Mouse (Mus musculus) left cerebral cortex, postnatal 36 days (tissue): ENCODE results near the gene Ddx50. TPM values are rescaled to one million over a fixed set of nuclear protein-coding genes. Genes with fewer than 3 reads are reported as not detected.
"Not testable (repeated sequence)": the region's sequence is repeated elsewhere in the genome, so short reads cannot be mapped to it uniquely, and the experiment has no call there.

Source experiments
- DNase-seq, 2 experiments: peaks; one replicate each; pipeline ENCODE4 v3.0.0; 2021 to 2022; ENCODE audit warnings: low spot score in 2 of 2, mixed read lengths in 1 of 2
- intact Hi-C: fragments of 180-260 bp; cut with DNase I; formaldehyde crosslinking; loops from one replicate; pipeline ENCODE4 v1.15.1; 2025
- total RNA-seq, 2 experiments: library from RNA; stranded (reverse); gene quantifications; 2 replicates each; pipeline ENCODE4 v1.2.3; 2021

Gene Ddx50
- total RNA-seq, 2 experiments from 2014 or later: 75.9 to 96.3 TPM

GRCm38 (mm10) chr10:62602177-62603040 is 48.6 kb downstream of the Ddx50 start, which contains the start of gene Ddx21:
Gene Ddx21, minus strand, starts transcription at chr10:62602281.
- intact Hi-C loops: no loop called here
- peak; percentile 91 to 92 for DNase-seq

- no peak for DNase-seq
- intact Hi-C loops: no loop called here
Observed at GRCm38 (mm10) chr10:62601833-62602176, 49.2 kb downstream of the Ddx50 start.

- DNase-seq: no peak
- intact Hi-C loops: no loop called here
Observed at GRCm38 (mm10) chr10:62601053-62601791, 49.8 kb downstream of the Ddx50 start.

DNA sequence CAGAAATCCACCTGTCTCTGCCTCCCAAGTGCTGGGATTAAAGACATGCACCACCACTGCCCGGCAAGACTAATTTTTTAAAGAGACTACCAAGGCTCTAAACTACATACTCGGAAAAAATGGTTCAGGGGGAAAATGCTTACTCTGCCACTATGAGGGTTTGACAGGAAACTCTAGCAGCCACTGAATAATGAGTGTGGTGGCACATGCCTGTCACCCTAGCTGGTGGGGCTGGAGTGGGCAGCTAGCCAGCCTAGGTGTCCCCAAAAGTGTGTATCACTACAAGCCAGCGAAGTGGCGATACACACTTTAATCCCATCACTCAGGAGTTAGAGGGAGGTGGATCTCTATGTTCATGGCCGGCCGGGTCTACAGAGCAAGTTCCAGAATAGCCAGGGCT is 51.0 kb downstream of the Ddx50 start:
- intact Hi-C loops: no loop called here

GRCm38 (mm10) chr10:62599311-62599710 is 51.7 kb downstream of the Ddx50 start:
- intact Hi-C loops, DNase-seq: not testable (repeated sequence)

More for the DNA sequence above, 51.0 kb downstream of the Ddx50 start:
- DNase-seq: no peak

- intact Hi-C loops: no loop called here
- no peak for DNase-seq
Observed at GRCm38 (mm10) chr10:62592496-62592895, 58.5 kb downstream of the Ddx50 start.

DNA sequence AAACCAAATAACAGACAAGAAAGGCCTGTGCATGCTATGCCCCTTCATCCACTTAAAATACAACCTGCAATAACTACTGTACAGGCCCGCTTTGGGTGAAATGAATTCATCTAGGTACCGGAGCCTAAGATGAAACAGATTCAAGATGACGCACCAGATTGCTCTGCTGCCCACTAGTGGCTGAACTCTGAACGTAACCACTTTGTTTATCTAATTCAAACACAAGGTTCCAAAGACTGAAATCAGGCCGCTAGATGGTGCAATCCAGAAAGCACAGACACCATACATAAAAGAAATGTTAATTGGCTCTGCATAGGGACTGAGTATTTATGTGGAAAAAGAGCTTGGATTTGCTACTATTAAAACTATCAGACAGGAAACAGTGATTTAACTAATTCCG is 60.8 kb downstream of the Ddx50 start:
- intact Hi-C loops: no loop called here

GRCm38 (mm10) chr10:62588616-62589015 is 62.4 kb downstream of the Ddx50 start:
- intact Hi-C loops: no loop called here
- no peak for DNase-seq

More for the DNA sequence above, 60.8 kb downstream of the Ddx50 start:
- DNase-seq: peak; percentile 78 to 88

- intact Hi-C loops: no loop called here
- no peak for DNase-seq
Observed at GRCm38 (mm10) chr10:62583245-62583644, 67.8 kb downstream of the Ddx50 start.

GRCm38 (mm10) chr10:62582701-62583100 is 68.3 kb downstream of the Ddx50 start:
- intact Hi-C loops: no loop called here
- DNase-seq: no peak

DNA sequence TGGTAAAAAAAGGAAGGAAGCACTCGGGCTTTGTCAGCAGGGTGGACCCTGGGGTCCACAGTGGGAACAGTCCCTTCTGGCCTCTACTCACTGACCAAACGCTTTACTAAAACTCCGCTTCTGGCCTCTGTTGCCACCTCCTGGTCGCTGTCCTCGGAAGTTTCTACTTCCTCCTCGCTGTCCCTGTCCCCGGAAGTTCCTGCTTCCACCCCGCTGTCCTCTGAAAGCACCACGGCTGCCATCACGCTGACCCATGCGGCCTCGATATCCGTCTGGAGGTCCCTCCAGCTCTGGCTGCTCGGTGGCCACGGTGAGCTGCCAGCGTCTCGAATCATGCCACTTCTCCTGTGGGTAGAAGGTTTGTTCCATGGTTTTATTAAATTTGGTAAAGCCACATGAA is 68.8 kb downstream of the Ddx50 start:
- intact Hi-C loops: no loop called here
- DNase-seq: no peak

DNA sequence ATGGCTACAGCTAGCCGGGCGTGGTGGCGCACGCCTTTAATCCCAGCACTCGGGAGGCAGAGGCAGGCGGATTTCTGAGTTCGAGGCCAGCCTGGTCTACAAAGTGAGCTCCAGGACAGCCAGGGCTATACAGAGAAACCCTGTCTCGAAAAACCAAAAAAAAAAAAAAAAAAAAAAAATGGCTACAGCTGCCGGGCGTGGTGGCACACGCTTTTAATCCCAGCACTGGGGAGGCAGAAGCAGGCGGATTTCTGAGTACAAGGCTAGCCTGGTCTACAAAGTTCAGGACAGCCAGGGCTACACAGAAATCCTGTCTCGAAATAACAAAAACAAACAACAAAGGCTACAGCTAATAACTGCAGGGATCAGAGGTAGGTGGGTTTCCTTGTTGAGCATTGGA is 71.9 kb downstream of the Ddx50 start:
- intact Hi-C loops, DNase-seq: not testable (repeated sequence)

DNA sequence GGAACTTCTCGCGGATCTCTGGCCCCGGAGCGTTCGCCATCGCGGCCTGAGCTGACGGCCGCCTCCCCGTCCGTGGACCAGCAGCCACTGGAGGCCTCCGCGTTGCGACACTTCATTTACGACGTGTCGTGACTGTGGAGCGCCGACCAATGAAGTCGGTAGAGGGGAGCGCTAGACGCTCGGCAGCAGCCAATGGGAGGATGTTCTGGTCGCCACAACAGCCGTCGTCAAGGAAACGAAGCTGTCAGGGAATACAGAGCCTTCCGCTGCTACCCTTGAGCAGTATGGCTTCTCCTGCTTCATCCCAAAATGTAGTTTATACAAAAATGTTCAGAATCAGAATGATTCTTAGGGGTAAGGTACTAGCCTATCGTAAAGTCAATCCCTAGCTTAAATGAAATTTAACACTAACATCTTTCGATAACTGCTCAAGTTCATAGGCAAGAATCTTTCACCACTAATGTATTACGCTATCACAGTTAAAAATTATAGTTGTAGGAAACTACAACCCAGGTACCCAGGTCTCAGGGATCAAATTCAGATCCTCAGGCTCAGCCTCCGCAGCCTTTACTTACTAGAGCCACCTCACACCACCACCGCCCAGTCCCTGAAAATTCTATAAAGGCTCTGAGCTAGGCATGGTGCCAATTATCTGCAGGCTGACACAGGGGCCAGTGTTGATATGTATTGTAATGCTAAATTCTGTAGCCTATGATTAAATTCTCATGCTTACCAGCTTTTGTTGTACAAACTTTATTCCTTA is 72.5 kb downstream of the Ddx50 start, which contains the start of gene Kif1bp:
Kif1bp (minus strand) TSS at position 120 of the 763 bp plus-strand sequence.
- peak; percentile 96 to 97 for DNase-seq
- intact Hi-C loops: no loop called here

DNA sequence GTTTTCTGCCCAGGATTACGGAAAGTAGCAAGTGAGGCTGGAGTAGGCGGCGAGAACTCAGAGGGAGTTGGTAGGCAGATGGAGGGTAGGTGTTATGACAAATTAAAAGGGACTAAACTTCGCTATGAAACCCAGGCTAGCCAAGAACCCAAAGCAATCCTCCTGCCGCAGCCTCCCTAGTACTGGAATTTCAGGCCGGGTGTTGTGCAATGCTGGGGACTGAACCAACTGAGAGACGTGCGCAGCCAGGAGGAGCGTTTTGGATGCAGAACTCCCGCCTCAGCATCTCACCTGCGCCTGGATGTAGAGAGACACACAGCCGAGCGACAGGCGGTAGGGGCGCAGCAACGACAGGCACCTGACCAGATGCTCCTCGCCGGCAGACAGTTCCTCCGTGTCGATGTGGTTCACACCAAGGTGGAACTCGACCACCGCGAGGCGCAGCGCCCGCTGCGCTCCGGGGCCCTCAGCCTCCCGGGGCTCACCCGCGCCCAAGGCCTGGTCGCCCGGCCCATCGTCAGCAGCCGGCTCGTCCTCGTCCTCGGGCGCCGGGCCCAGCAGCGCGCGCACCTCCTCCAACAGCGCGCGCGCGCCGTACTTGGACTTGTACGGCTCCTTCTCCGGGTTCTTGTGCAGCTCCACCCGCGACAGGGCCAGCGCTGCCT is 73.2 kb downstream of the Ddx50 start:
- intact Hi-C loops: no loop called here
- DNase-seq: peak in 1 of 2 experiments; percentile 59

- intact Hi-C loops: no loop called here
- DNase-seq: no peak
Observed at GRCm38 (mm10) chr10:62575001-62575400, 76.0 kb downstream of the Ddx50 start.

DNA sequence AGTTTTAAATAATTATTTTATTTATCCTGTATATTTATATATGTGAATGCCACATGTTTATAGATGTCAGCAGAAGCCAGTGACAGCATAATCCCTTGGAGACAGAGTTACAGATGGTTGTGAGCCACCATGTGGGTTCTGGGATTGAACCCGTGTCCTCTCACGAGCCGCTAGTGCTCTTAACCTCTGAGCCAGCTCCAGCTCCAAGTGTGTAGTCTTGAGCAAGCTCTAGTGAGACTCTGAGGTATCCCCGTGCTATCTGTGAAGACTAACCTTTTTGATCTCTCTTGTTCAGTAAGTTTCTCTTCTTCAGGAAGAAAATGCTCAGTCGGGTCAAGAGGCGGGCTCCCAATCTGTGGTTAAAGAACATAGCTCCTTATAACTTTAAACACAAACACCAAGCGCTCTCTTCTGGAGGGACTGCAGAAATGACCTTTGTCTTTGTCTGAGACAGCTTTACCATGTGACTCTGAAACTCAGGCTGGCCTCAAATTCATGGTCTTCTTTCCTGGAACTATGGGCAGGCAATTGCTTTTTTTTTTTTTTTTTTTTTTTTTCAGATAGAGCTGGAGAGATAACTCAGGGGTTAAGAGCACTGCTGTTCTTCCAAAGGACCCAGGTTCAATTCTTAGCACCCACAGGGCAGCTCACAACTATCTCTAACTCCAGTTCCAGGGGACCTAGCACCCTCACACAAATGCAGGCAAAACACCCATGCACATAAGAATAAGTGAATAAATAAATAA is 80.7 kb downstream of the Ddx50 start:
- intact Hi-C loops: no loop called here
- no peak for DNase-seq

DNA sequence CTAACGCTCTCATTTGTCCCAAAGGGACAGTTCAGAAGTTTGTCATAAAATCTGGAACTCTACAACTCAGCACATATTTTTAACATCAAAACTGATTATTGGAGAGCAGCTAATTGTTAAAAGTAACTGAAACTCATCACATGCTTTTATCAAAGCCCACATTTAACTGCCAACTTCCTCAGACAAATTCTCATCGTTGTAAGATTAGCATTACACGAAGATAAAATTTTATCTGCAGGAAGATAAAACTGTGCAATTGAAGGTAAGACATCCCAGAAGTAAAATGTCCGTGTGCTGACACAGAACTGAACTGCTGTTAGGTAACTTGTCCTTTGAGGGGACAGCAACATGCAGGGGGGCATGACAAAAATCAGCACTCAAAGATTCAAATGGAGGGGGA is 82.2 kb downstream of the Ddx50 start:
- DNase-seq: no peak
- intact Hi-C loops: no loop called here
